Mouse (Mus musculus) lung, postnatal 4 days (tissue): ENCODE measurements around the gene Cspg4.
A peak's percentile ranks its signal among the peaks of the same experiment; 100 is the strongest.

Source experiments
- DNase-seq, 2 experiments: peaks; one replicate each; pipeline ENCODE4 v3.0.0; 2021

The Cspg4 gene

DNA sequence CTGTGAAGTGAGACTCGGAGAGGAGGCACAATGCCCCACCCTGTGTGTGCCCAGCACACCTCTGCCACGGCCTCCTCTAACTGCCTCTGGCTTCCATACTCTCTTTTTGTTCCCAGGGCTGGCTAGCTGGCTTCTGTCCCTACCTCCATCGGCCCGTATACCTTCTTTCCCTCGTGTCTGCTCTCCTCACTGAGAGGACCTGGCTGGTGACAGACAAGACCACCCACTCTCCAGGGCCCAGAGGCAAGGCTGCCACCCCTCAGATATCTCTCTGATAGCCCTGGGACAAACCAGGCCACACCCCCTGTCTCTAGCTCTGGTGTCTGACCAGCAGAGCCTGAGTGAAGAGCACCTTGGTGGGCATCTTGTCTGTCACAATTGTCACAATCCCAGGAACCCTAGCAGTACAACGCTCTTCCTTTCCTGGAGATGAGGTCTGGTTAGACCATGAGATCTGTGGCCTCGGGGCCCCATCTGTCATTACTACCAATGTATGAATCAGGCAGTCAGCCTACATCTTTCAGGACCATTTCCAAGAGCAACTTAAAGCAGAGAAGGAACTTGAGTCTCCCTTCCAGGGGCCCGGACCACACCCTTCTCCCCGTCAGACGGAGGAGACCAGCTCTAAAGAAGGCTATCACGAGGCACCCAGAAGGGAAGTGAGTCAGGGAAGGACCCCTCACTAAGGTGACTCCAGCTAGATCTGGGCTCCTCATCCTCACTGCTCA, 1.0 kb downstream of the Cspg4 start:
- DNase-seq, result no peak

GRCm38 (mm10) chr9:56866430-56866829, 1.6 kb downstream of the Cspg4 start:
- DNase-seq, result no peak

DNA sequence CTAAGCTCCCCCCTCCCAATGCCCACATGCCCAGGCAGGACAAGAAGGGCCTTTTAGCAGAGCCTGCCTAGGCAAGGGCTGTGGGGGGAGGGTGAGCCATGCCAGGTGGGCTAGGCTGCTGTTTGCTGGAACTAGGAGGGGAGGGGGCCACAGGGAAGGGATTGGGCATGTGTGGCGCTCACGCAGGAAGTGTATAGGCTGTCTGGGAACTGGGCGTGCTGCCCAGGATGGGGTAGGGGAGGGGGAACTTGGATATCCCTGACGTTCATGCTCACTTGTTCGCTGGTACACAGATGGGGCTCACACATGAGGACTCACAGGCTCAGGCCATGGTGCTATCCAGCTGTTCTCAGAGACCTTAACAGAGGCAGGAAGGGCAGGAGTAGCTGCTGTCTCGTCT, 3.5 kb downstream of the Cspg4 start:
- DNase-seq, result peak; percentile 75 to 87

- no peak for DNase-seq
Observed at GRCm38 (mm10) chr9:56869552-56869951, 4.7 kb downstream of the Cspg4 start.

DNA sequence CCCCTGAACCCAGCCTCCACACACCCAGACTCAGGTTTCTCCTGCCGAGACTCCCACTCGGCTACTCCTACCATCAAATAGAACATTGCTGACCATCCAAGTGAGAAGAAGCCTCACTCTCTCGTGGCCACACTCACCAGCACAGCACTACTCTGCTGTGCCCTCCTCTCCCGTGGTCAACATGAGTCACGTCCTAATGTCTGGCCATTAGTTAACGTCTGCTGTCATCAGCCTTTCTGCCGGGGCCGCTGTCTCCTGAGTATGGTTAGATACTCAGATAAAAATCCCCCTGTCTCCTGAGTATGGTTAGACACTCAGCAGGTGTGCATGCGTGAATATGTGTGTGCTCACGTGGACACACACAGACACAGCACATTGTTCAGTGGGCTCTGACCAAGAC, 5.9 kb downstream of the Cspg4 start:
- no peak for DNase-seq

GRCm38 (mm10) chr9:56871191-56871590, 6.4 kb downstream of the Cspg4 start:
- DNase-seq, result peak; percentile 40 to 75

GRCm38 (mm10) chr9:56872105-56872903, 7.5 kb downstream of the Cspg4 start:
- no peak for DNase-seq

DNA sequence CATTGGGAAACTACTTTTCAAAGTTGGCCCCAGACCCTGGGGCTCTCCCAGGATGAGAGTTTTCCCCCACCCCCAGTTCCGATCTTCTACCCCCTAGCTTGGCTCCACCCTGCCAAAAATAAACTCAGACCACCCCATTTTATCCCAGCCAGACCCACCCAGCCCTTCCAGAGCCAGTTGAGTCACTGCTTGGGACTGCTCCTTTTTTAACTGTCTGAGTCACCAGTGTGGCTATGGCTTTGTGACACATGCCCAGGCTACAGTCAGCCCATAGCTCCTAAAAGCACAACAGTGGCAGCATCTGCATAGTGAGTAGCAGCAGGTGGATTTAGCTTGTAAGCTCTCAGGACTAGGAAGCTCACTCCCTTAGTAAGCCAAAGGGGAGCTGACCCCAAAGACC, 8.3 kb downstream of the Cspg4 start:
- no peak for DNase-seq

DNA sequence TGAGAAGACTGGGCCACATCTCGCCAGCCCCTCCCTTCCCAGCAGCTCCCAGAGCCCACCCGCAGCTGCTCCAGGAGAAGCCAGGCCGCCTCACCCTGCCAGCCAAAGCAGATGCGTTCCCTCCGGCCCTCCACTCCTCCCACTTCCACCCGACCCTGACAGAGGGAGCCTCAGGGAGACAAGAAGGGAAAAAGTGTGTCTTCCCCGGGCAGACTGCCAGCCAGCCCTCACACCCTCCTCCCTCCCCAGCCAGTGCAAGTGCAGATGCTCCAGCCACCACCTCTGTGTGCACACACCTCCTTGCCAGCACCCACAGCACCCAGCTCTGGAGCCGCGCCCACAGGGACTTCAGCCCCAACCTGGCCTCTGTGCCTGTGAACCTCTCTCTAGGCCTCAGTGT, 12.0 kb downstream of the Cspg4 start:
- DNase-seq, result peak; percentile 46 to 74

GRCm38 (mm10) chr9:56877284-56877683, 12.5 kb downstream of the Cspg4 start:
- no peak for DNase-seq

DNA sequence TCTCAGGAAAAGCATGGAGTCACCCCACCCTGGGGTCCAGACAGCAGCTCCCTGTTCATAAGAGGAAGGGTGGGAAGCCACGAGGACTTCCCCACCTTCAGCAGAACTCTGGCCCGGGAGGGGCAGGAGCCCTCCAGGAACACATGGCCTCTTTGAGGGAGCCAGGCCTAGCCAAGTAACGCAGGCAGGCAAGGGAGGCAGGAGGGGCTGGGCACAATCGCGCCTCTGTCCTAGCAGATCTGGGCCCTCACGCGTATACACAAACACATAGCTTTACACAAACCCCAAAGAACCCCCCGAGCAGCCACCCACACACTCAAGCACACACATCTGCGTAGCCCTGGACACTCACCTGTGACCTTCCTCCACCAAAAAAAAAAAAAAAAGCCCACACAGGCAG, 16.0 kb downstream of the Cspg4 start:
- no peak for DNase-seq

DNA sequence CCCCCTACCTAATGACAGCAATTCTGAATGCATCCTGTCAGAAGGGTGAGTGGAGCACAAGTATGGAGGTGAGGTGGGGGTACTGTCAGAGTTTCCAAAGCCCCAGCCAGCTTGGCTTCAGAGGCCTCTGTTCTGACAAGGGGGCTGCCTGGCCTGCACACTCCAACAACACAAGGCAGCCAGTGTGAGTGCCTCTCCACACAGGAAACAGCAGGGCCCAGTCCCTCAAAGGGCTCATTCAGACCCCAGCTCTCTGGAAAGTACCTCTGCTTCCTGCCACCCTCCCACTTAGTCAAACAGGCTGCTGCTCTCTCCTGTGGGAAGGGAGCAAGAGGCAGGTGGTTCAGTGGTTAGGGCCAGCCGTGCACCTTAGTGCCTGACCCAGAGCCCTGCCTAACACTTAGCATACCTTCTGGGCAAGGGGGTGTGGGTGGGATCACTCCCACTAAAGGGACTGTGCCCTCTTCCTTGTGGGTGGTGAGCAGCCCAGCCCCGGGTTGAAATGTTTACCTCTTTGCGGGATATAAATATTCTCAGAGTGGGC, 16.8 kb downstream of the Cspg4 start:
- no peak for DNase-seq

GRCm38 (mm10) chr9:56882283-56882682, 17.4 kb downstream of the Cspg4 start:
- no peak for DNase-seq

GRCm38 (mm10) chr9:56882818-56883217, 18.0 kb downstream of the Cspg4 start:
- no peak for DNase-seq

DNA sequence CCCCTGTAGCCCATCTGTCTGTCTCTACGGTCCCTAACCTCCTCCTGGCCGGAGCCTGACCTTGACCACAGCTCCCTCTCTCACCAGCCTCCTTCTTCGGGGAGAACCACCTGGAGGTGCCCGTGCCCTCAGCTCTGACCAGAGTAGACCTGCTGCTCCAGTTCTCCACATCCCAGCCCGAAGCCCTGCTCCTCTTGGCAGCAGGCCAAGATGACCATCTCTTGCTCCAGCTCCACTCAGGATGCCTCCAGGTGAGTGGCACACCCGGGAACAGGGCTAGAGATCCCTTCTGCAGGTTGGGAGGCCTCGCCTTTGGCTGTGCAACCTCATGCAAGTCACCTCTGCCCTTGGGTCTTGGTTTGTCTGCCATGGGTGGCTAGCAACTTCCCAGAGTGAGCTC, 18.6 kb downstream of the Cspg4 start:
- DNase-seq, result no peak

DNA sequence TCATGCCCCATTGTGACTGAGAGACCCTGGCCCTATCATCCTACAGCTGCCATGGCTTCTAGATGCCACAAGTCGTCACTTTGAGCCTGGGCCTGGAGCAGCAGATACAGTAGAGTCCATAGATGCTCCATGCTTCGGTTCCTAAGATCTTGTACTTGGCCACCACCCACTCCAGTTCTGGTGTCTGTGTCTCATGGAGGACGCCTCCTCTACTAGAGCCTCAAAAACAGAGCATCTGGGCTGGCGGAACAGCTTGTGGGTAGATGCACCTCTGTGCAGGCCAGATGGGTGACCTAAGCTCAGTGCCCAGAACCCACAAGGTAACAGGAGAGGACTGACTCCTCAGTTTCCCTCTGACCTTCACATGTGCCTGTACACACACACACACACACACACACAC, 19.5 kb downstream of the Cspg4 start:
- DNase-seq, result no peak

- peak; percentile 54 to 61 for DNase-seq
Observed at GRCm38 (mm10) chr9:56886113-56886512, 21.3 kb downstream of the Cspg4 start.

- no peak for DNase-seq
Observed at GRCm38 (mm10) chr9:56886601-56887000, 21.8 kb downstream of the Cspg4 start.

DNA sequence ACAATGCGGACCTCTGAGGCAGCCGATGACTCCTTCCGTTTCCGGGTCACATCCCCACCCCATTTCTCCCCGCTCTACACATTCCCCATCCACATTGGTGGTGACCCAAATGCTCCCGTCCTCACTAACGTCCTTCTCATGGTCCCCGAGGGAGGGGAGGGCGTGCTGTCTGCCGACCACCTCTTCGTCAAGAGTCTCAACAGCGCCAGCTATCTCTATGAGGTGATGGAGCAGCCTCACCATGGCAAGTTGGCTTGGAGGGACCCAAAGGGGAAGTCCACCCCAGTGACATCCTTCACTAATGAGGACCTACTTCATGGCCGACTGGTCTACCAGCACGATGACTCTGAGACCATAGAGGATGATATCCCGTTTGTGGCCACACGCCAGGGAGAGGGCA, 22.7 kb downstream of the Cspg4 start:
- no peak for DNase-seq

- peak; percentile 54 to 77 for DNase-seq
Observed at GRCm38 (mm10) chr9:56889817-56890216, 25.0 kb downstream of the Cspg4 start.

- DNase-seq, result no peak
Observed at GRCm38 (mm10) chr9:56890522-56891250, 25.9 kb downstream of the Cspg4 start.

DNA sequence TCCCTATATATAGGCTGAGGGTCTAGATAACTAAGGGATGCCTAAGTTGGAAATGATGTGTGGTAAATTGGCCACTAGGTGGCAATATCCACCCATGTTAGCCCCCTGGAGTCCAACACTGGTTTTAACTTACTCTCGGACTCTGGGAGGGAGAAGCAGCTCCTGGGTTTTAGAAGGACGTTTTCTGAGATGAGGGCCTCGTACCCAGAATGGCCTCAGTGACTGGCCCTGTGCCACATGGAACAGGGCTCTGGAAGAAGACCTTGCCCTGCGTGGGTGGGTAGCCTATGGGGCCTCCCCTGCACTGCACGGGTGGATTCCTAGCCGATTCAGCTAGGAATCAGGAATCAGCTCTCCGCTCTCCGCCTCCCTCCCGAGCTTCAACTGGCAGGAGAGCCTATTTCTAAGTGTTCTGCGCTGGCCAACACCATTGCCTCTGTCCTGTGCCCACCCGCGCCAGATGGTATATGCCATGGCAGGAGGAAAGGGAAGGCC, 26.7 kb downstream of the Cspg4 start:
- peak; percentile 56 to 79 for DNase-seq

GRCm38 (mm10) chr9:56892111-56892510, 27.3 kb downstream of the Cspg4 start:
- no peak for DNase-seq
